Mouse (Mus musculus): ENCODE data around the gene Rd3l. TPM values are rescaled to one million over a fixed set of nuclear protein-coding genes. Genes with fewer than 3 reads are reported as not detected.

Rd3l gene
- total RNA-seq (2023) = not detected

GRCm38 (mm10) chr12:111980887-111981367 lies at the start of gene Rd3l:
Gene Rd3l, minus strand, starts transcription at chr12:111981317.

GRCm38 (mm10) chr12:111971231-111971686 lies 9.9 kb downstream of the Rd3l start, which contains the start of gene Tdrd9:
Gene Tdrd9, plus strand, starts transcription at chr12:111971559.

GRCm38 (mm10) chr12:111966683-111967173 lies 14.4 kb downstream of the Rd3l start, which contains the start of gene Atp5mpl:
Gene Atp5mpl, minus strand, starts transcription at chr12:111966977.

Other genes with a start within 250 kb of the Rd3l start
- gene Klc1, start 222.5 kb downstream of the Rd3l start, total RNA-seq (2023) = 72.8 TPM
- 3.0 TPM for gene Xrcc3, start 167.4 kb downstream of the Rd3l start, total RNA-seq (2023)
- 1.8 TPM for gene Zfyve21, start 167.1 kb downstream of the Rd3l start, total RNA-seq (2023)
- gene Ppp1r13b, start 73.2 kb downstream of the Rd3l start, total RNA-seq (2023) = 58.8 TPM
- gene Atp5mpl, start 14.3 kb downstream of the Rd3l start, total RNA-seq (2023) = 200 TPM
- gene Tdrd9, start 9.8 kb downstream of the Rd3l start, total RNA-seq (2023) = not detected
- gene Aspg, start 125.4 kb upstream of the Rd3l start, total RNA-seq (2023) = 0.53 TPM
- not detected for gene Kif26a, start 164.9 kb upstream of the Rd3l start, total RNA-seq (2023)

Measured in CD4-positive naive resting alpha-beta T cell, adult 76 days (primary cell).